Mouse (Mus musculus): Measurements from ENCODE around the gene Rcc1.
A peak's percentile ranks its signal among the peaks of the same experiment; 100 is the strongest.

The Rcc1 gene

GRCm38 (mm10) chr4:132353481-132353885 is at the start of gene Rcc1:
Gene Rcc1 (minus strand): TSS chr4:132353605.
- peak; percentile 92 to 95 for DNase-seq

GRCm38 (mm10) chr4:132401016-132401415 is 47.6 kb upstream of the Rcc1 start:
- DNase-seq: peak; percentile 44 to 85

- DNase-seq: peak; percentile 57 to 66
Observed at GRCm38 (mm10) chr4:132398863-132399262, 45.5 kb upstream of the Rcc1 start.

GRCm38 (mm10) chr4:132398045-132398774 is 44.8 kb upstream of the Rcc1 start:
- DNase-seq: peak; percentile 85 to 92

- no peak for DNase-seq
Observed at GRCm38 (mm10) chr4:132397120-132397519, 43.7 kb upstream of the Rcc1 start.

GRCm38 (mm10) chr4:132396251-132396650 is 42.8 kb upstream of the Rcc1 start:
- no peak for DNase-seq

GRCm38 (mm10) chr4:132391063-132391740 is 37.8 kb upstream of the Rcc1 start:
- DNase-seq: no peak

GRCm38 (mm10) chr4:132389302-132389701 is 35.9 kb upstream of the Rcc1 start:
- DNase-seq: no peak

GRCm38 (mm10) chr4:132387617-132388016 is 34.2 kb upstream of the Rcc1 start:
- DNase-seq: peak; percentile 32 to 65

GRCm38 (mm10) chr4:132386846-132387245 is 33.4 kb upstream of the Rcc1 start:
- DNase-seq: peak; percentile 32 to 67

- DNase-seq: no peak
Observed at GRCm38 (mm10) chr4:132385771-132386410, 32.5 kb upstream of the Rcc1 start.

GRCm38 (mm10) chr4:132383455-132383854 is 30.1 kb upstream of the Rcc1 start:
- no peak for DNase-seq

GRCm38 (mm10) chr4:132382296-132382695 is 28.9 kb upstream of the Rcc1 start:
- DNase-seq: no peak

GRCm38 (mm10) chr4:132380965-132381616 is 27.7 kb upstream of the Rcc1 start:
- no peak for DNase-seq

- DNase-seq: no peak
Observed at GRCm38 (mm10) chr4:132373820-132374219, 20.4 kb upstream of the Rcc1 start.

GRCm38 (mm10) chr4:132369953-132370750 is 16.7 kb upstream of the Rcc1 start:
- DNase-seq: no peak

- peak in 1 of 2 experiments; percentile 54 for DNase-seq
Observed at GRCm38 (mm10) chr4:132367480-132368201, 14.2 kb upstream of the Rcc1 start.

- no peak for DNase-seq
Observed at GRCm38 (mm10) chr4:132365450-132366060, 12.2 kb upstream of the Rcc1 start.

- DNase-seq: no peak
Observed at GRCm38 (mm10) chr4:132363487-132363886, 10.1 kb upstream of the Rcc1 start.

GRCm38 (mm10) chr4:132359510-132359909 is 6.1 kb upstream of the Rcc1 start:
- no peak for DNase-seq

- peak; percentile 64 to 75 for DNase-seq
Observed at GRCm38 (mm10) chr4:132356170-132356569, 2.8 kb upstream of the Rcc1 start.

Data from kidney, postnatal 25 days (tissue).